Mouse (Mus musculus): ENCODE data around the gene Zfyve21.

DNA sequence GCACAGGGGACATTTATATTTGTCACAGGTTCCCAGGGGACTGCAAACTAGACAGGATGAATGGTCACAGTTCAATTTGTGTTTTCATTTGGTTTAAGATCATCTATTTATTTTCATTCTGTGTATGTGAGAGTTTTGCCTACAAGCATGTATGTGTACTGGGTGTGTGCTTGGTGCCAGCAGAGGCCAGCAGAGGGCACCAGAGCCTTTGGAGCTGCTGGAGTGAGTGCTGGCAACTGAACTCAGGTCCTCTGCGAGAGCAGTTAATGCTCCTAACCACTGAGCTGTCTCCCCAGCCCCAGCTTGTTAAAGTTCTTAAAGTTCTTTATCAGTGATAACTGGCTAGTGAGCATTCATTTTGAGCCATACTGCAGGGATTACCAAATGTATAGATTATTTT is 34.4 kb upstream of the Zfyve21 start:
- TF ChIP-seq CTCF (IDR thresholded peaks at IDR 0.05; ENCODE audit: extremely low read depth, insufficient read depth, low read length) (no peak), POLR2A (IDR thresholded peaks at IDR 0.05; ENCODE audit: extremely low read depth, insufficient read depth, low read length) (no peak)
